Mouse (Mus musculus) MEL (cell line): ENCODE results near the gene Chrd. TPM values are rescaled to one million over a fixed set of nuclear protein-coding genes. Genes with fewer than 3 reads are reported as not detected.
A peak's percentile ranks its signal among the peaks of the same experiment; 100 is the strongest.

ENCODE experiments used
- DNase-seq: peaks from one replicate; pipeline ENCODE4 v3.0.0; 2011; ENCODE audit warnings: low read depth, low spot score
- H3K27ac ChIP-seq: 2 replicates; pipeline ENCODE4 v1.5.1; 2012; ENCODE audit warnings: low read depth, mild to moderate bottlenecking, control low read depth, low read length, moderate library complexity; ENCODE audit not compliant: control insufficient read depth
- H3K27me3 ChIP-seq, 2 experiments: fragments of 150-350 bp in 1 of 2; sonication (generic) in 1 of 2; 2 replicates each; pipeline ENCODE4 v1.6.1; 2012; ENCODE audit warnings: low read length in 2 of 2, mild to moderate bottlenecking in 2 of 2, improper control_type of control experiment in 1 of 2, moderate library complexity in 1 of 2; ENCODE audit not compliant: insufficient read depth in 2 of 2, control insufficient read depth in 1 of 2
- H3K36me3 ChIP-seq, 2 experiments: 2 replicates each; pipeline ENCODE4 v1.6.1; 2012 to 2014; ENCODE audit warnings: low read length in 2 of 2, improper control_type of control experiment in 1 of 2, inconsistent platforms in 1 of 2, mild to moderate bottlenecking in 1 of 2; ENCODE audit not compliant: insufficient read depth in 2 of 2, control insufficient read depth in 1 of 2
- H3K4me1 ChIP-seq, 2 experiments: fragments of 150-350 bp in 1 of 2; sonication (generic) in 1 of 2; 2 replicates each; pipeline ENCODE4 v1.6.1; 2012; ENCODE audit warnings: low read length in 2 of 2, improper control_type of control experiment in 1 of 2, mild to moderate bottlenecking in 1 of 2; ENCODE audit not compliant: insufficient read depth in 2 of 2, control insufficient read depth in 1 of 2
- H3K4me3 ChIP-seq, 2 experiments: fragments of 150-350 bp in 1 of 2; sonication (generic) in 1 of 2; 2 replicates each; pipeline ENCODE4 v1.5.1; 2012; ENCODE audit warnings: low read depth in 2 of 2, low read length in 2 of 2, mild to moderate bottlenecking in 2 of 2, moderate library complexity in 2 of 2, control low read depth in 1 of 2, improper control_type of control experiment in 1 of 2; ENCODE audit not compliant: control insufficient read depth in 1 of 2, insufficient read depth in 1 of 2
- H3K79me2 ChIP-seq: 2 replicates; pipeline ENCODE4 v1.6.1; 2012; ENCODE audit warnings: mild to moderate bottlenecking, low read length, moderate library complexity; ENCODE audit not compliant: control insufficient read depth, poor library complexity, insufficient read depth
- H3K9ac ChIP-seq: 2 replicates; pipeline ENCODE4 v1.6.1; 2012; ENCODE audit warnings: low read depth, mild to moderate bottlenecking, control low read depth, low read length, moderate library complexity; ENCODE audit not compliant: control insufficient read depth, poor library complexity, severe bottlenecking
- H3K9me3 ChIP-seq: fragments of 150-350 bp; sonication (generic); replicated peaks from 2 replicates; pipeline ENCODE4 v1.6.1; 2012; ENCODE audit warnings: mild to moderate bottlenecking, low read length, improper control_type of control experiment, moderate library complexity; ENCODE audit not compliant: insufficient read depth
- CHD2 ChIP-seq: IDR thresholded peaks from 2 replicates; pipeline ENCODE4 v1.6.1; 2011; ENCODE audit warnings: low read length, improper control_type of control experiment
- E2F4 ChIP-seq: IDR thresholded peaks from 2 replicates; pipeline ENCODE4 v1.6.1; 2011; ENCODE audit warnings: low read depth, low read length, improper control_type of control experiment, borderline replicate concordance
- ELF1 ChIP-seq: IDR thresholded peaks from 2 replicates; pipeline ENCODE4 v1.6.1; 2014; ENCODE audit warnings: low read depth, mild to moderate bottlenecking, inconsistent platforms, low read length, improper control_type of control experiment, moderate library complexity
- GATA1 ChIP-seq: IDR thresholded peaks from 2 replicates; pipeline ENCODE4 v1.6.1; 2011; ENCODE audit warnings: low read depth, low read length, improper control_type of control experiment
- HCFC1 ChIP-seq: IDR thresholded peaks from 2 replicates; pipeline ENCODE4 v1.6.1; 2012; ENCODE audit warnings: low read depth, mild to moderate bottlenecking, inconsistent platforms, low read length, improper control_type of control experiment, moderate library complexity
- JUND ChIP-seq: IDR thresholded peaks from 2 replicates; pipeline ENCODE4 v1.6.1; 2011; ENCODE audit warnings: low read depth, mild to moderate bottlenecking, improper control_type of control experiment, low read length
- MAFK ChIP-seq: IDR thresholded peaks from 2 replicates; pipeline ENCODE4 v1.6.1; 2011; ENCODE audit warnings: low read depth, mild to moderate bottlenecking, low read length, improper control_type of control experiment, borderline replicate concordance
- MAZ ChIP-seq: IDR thresholded peaks from 2 replicates; pipeline ENCODE4 v1.6.1; 2012; ENCODE audit warnings: low read depth, mild to moderate bottlenecking, inconsistent platforms, low read length, improper control_type of control experiment
- MEF2A ChIP-seq: IDR thresholded peaks from 2 replicates; pipeline ENCODE4 v1.6.1; 2014; ENCODE audit warnings: low read depth, mild to moderate bottlenecking, inconsistent platforms, low read length, improper control_type of control experiment; ENCODE audit not compliant: poor library complexity, insufficient replicate concordance, severe bottlenecking; ENCODE audit errors: extremely low read depth
- MYC ChIP-seq: IDR thresholded peaks from 2 replicates; pipeline ENCODE4 v1.6.1; 2011; ENCODE audit warnings: low read depth, mild to moderate bottlenecking, low read length, improper control_type of control experiment, moderate library complexity
- POLR2AphosphoS5 ChIP-seq: IDR thresholded peaks from 2 replicates; pipeline ENCODE4 v1.6.1; 2012; ENCODE audit warnings: low read depth, borderline replicate concordance, mild to moderate bottlenecking, inconsistent platforms, low read length, moderate library complexity, mixed read lengths
- RAD21 ChIP-seq: IDR thresholded peaks from 2 replicates; pipeline ENCODE4 v1.6.1; 2011; ENCODE audit warnings: mild to moderate bottlenecking, low read depth, low read length, improper control_type of control experiment
- SIN3A ChIP-seq: IDR thresholded peaks from 2 replicates; pipeline ENCODE4 v1.6.1; 2012; ENCODE audit warnings: low read length, improper control_type of control experiment, inconsistent platforms
- TAL1 ChIP-seq: IDR thresholded peaks from 2 replicates; pipeline ENCODE4 v1.6.1; 2012; ENCODE audit warnings: mild to moderate bottlenecking, inconsistent platforms, low read length, moderate library complexity, mixed read lengths
- TCF12 ChIP-seq: IDR thresholded peaks from 2 replicates; pipeline ENCODE4 v1.6.1; 2014; ENCODE audit warnings: low read depth, mild to moderate bottlenecking, inconsistent platforms, low read length, improper control_type of control experiment, moderate library complexity
- USF2 ChIP-seq, 2 experiments: IDR thresholded peaks; 2 replicates each; pipeline ENCODE4 v1.6.1; 2011 to 2012; ENCODE audit warnings: improper control_type of control experiment in 2 of 2, low read length in 2 of 2, borderline replicate concordance in 1 of 2, inconsistent platforms in 1 of 2, low read depth in 1 of 2, mild to moderate bottlenecking in 1 of 2; ENCODE audit not compliant: insufficient read depth in 1 of 2
- ZKSCAN1 ChIP-seq: IDR thresholded peaks from 2 replicates; pipeline ENCODE4 v1.6.1; 2012; ENCODE audit warnings: low read depth, mild to moderate bottlenecking, inconsistent platforms, low read length, improper control_type of control experiment, moderate library complexity
- polyA plus RNA-seq, 2 experiments: library from polyadenylated mRNA; stranded (reverse) in 1 of 2; unstranded in 1 of 2; fragments of >175 nt in 1 of 2; fragments of >200 nt in 1 of 2; gene quantifications; 2 replicates each; pipeline versions ENCODE4 v1.2.1 to v1.2.4; 2012; ENCODE audit warnings: low replicate concordance in 2 of 2, low read depth in 1 of 2; ENCODE audit not compliant: insufficient read length in 2 of 2, insufficient read depth in 1 of 2, missing spikeins in 1 of 2
- total RNA-seq: library from RNA; depleted of rRNA; stranded (reverse); fragments of 300-350 nt; gene quantifications from 2 replicates; pipeline ENCODE4 v1.2.3, GENCODE M21; 2012

Chrd gene
- total and polyA plus RNA-seq, 3 experiments = not detected

- Histone ChIP-seq H3K4me1 (no peaks in the 10 kb centered on the region), H3K79me2 (no peaks in the 10 kb centered on the region), H3K27me3 (peaks cover 0 to 7% of the 10 kb centered on the region in 2 experiments; a peak in 3 of 4 replicates), H3K27ac (no peak overlapping the region), H3K9me3 (no peaks in the 10 kb centered on the region), H3K9ac (no peak overlapping the region), H3K4me3 (no peak overlapping the region), H3K36me3 (no peaks in the 10 kb centered on the region)
- no peak for DNase-seq
- TF ChIP-seq USF2 (IDR thresholded peaks at IDR 0.05; ENCODE audit: borderline replicate concordance in 1 of 2, insufficient read depth in 1 of 2, low read depth in 1 of 2, low read length in 2 of 2) (no peak), JUND (no peak), HCFC1 (no peak)
These were observed 51.8 kb downstream of the Chrd start for GRCm38 (mm10) chr16:20784754-20785153.

- H3K79me2 ChIP-seq = no peaks in the 10 kb centered on the region
- no peak for TF ChIP-seq ZKSCAN1
- no peak for TF ChIP-seq TCF12
- no peak for TF ChIP-seq MYC
- TF ChIP-seq TAL1 = no peak
- TF ChIP-seq MEF2A = no peak
- TF ChIP-seq RAD21 = no peak
- no peak for TF ChIP-seq E2F4
- TF ChIP-seq SIN3A = no peak
- TF ChIP-seq GATA1 = no peak
- TF ChIP-seq POLR2AphosphoS5 = no peak
- TF ChIP-seq MAZ = no peak
- no peak for TF ChIP-seq MAFK
- no peak for TF ChIP-seq ELF1
- TF ChIP-seq CHD2 = no peak
- H3K27me3 ChIP-seq = peaks cover 1 to 7% of the 10 kb centered on the region in 2 experiments; a peak in 2 of 4 replicates
- H3K4me3 ChIP-seq = no peak overlapping the region
- H3K9ac ChIP-seq = no peak overlapping the region
- no peaks in the 10 kb centered on the region for H3K4me1 ChIP-seq
- H3K36me3 ChIP-seq = no peaks in the 10 kb centered on the region
- no peak overlapping the region for H3K27ac ChIP-seq
- DNase-seq = peak; percentile 59
- no peaks in the 10 kb centered on the region for H3K9me3 ChIP-seq
These were observed 53.6 kb downstream of the Chrd start for GRCm38 (mm10) chr16:20786556-20786955.
